Mouse (Mus musculus): Measurements from ENCODE around the gene Dnah9. TPM values are rescaled to one million over a fixed set of nuclear protein-coding genes. Genes with fewer than 3 reads are reported as not detected.

The Dnah9 gene
- polyA plus RNA-seq, 1 experiment from 2014 or later, result 0.12 TPM

- Histone ChIP-seq H3K4me1 (no peaks in the 10 kb centered on the region), H3K4me3 (no peak overlapping the region), H3K4me2 (no peak overlapping the region), H3K9me3 (no peaks in the 10 kb centered on the region), H3K27ac (replicated peaks) (no peak overlapping the region), H3K36me3 (no peaks in the 10 kb centered on the region), H3K9ac (no peak overlapping the region), H3K27me3 (replicated peaks) (no peaks in the 10 kb centered on the region)
- 41% methylated on average over 10 of the region's 10 CpGs for WGBS
- no peak for ATAC-seq (ENCODE audit: extremely low read depth, insufficient number of reproducible peaks, low FRiP score, low TSS enrichment)
These were observed 249.7 kb downstream of the Dnah9 start for GRCm38 (mm10) chr11:65918480-65919236.

- Histone ChIP-seq H3K4me3 (no peak overlapping the region), H3K36me3 (no peaks in the 10 kb centered on the region), H3K4me1 (no peaks in the 10 kb centered on the region), H3K9me3 (no peaks in the 10 kb centered on the region), H3K27me3 (replicated peaks) (no peaks in the 10 kb centered on the region), H3K4me2 (no peak overlapping the region), H3K9ac (no peak overlapping the region), H3K27ac (replicated peaks) (no peak overlapping the region)
- WGBS, result 53% methylated on average over 4 of the region's 4 CpGs
- no peak for ATAC-seq (ENCODE audit: extremely low read depth, insufficient number of reproducible peaks, low FRiP score, low TSS enrichment)
These were observed 259.2 kb downstream of the Dnah9 start for GRCm38 (mm10) chr11:65909195-65909594.

DNA sequence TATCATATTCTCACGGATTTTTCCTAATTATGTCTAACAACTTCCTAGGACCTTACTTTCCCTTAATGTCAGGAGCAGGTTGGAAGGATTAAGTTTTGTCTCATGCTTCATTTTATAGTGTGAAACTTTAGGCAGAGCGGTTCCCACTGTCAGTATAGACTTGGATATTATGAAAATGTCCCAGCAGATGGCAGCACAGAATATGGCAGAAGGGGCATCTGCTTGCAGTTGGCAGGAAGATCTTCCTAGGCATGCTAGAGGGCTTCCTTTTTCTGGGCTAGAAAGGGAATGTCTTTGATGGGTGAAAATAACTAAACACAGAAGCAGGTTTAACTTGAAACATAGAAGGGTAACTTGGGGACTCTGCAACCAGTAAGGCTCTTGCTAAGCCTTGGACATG lies 262.9 kb downstream of the Dnah9 start:
- 61% methylated on average over 2 of the region's 2 CpGs for WGBS
- ATAC-seq (ENCODE audit: extremely low read depth, insufficient number of reproducible peaks, low FRiP score, low TSS enrichment), result no peak
- no peak overlapping the region for H3K9ac ChIP-seq
- no peak overlapping the region for H3K4me3 ChIP-seq
- H3K4me2 ChIP-seq, result no peak overlapping the region
- no peaks in the 10 kb centered on the region for H3K4me1 ChIP-seq
- no peaks in the 10 kb centered on the region for H3K27me3 ChIP-seq (replicated peaks)
- H3K9me3 ChIP-seq, result no peaks in the 10 kb centered on the region
- no peaks in the 10 kb centered on the region for H3K36me3 ChIP-seq
- H3K27ac ChIP-seq (replicated peaks), result no peak overlapping the region

DNA sequence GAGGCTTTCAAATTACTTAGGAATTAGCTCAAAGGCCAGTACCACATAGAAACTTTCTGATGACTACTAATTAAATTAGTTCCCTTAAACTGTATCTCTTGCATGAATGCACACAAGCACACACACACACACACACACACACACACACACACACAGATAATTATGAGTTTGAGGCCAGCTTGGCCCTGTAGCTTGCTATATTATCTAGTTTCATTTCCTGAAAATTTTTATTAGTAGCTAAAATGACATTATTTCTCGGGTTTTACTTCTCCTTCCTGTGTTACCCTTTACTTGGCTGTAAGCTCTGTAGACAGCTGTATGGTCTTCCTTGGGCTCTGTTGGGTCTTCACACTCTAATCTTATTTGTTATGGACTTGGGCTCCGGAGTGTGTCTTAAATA lies 264.4 kb downstream of the Dnah9 start:
- ATAC-seq (ENCODE audit: extremely low read depth, insufficient number of reproducible peaks, low FRiP score, low TSS enrichment), result no peak
- H3K4me2 ChIP-seq, result no peak overlapping the region
- H3K4me3 ChIP-seq, result no peak overlapping the region
- no peak overlapping the region for H3K9ac ChIP-seq
- WGBS, result 58% methylated on average over 2 of the region's 2 CpGs
- no peaks in the 10 kb centered on the region for H3K9me3 ChIP-seq
- H3K4me1 ChIP-seq, result no peaks in the 10 kb centered on the region
- H3K27me3 ChIP-seq (replicated peaks), result no peaks in the 10 kb centered on the region
- H3K36me3 ChIP-seq, result no peaks in the 10 kb centered on the region
- H3K27ac ChIP-seq (replicated peaks), result no peak overlapping the region

DNA sequence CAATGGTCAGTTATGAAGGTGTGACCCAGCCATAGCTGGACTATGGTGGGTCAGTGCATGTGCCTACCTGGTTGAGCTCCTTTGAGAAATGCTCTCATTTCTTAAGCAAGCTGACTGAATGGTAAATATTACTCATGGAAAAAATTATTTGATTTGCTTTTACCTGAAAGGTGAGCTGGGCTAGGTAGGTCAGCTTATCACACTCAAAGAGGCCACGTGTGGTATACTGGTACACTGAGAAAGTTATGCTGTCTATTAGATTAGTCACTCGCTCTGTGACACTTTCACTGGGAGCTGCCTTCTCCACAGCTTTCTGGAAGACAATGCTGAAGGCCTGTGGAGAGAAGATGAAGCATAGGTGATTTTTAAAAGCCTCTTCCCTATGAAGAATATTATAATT lies 286.9 kb downstream of the Dnah9 start:
- no peak overlapping the region for H3K4me2 ChIP-seq
- H3K27me3 ChIP-seq (replicated peaks), result no peaks in the 10 kb centered on the region
- H3K27ac ChIP-seq (replicated peaks), result no peak overlapping the region
- no peaks in the 10 kb centered on the region for H3K9me3 ChIP-seq
- H3K4me1 ChIP-seq, result no peaks in the 10 kb centered on the region
- no peaks in the 10 kb centered on the region for H3K36me3 ChIP-seq
- ATAC-seq (ENCODE audit: extremely low read depth, insufficient number of reproducible peaks, low FRiP score, low TSS enrichment), result no peak
- no peak overlapping the region for H3K4me3 ChIP-seq
- no peak overlapping the region for H3K9ac ChIP-seq
- WGBS, result 69% methylated on average over 2 of the region's 2 CpGs

GRCm38 (mm10) chr11:65877146-65877775 lies 291.1 kb downstream of the Dnah9 start:
- 60% methylated on average over 1 of the region's 1 CpGs for WGBS

DNA sequence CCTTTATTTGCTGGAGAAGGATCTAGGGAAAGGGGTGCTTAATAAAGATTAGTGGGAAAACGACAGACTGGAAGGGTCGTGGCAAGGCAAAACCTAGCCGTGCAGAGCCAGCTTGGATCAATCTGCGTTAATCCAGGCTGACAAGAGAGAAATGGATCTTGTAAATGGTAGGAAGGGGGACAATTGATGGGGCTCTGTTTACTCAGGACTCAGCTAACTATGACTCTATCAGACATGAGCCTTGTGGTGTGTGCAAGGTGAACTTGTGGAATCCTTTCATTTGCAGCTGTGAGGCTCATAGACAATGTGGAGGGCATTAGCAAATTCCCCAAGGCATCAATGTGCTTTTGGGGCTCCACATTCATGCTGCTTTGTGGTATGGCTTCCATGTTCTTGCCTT lies 306.9 kb downstream of the Dnah9 start:
- no peak overlapping the region for H3K27ac ChIP-seq (replicated peaks)
- H3K4me1 ChIP-seq, result no peaks in the 10 kb centered on the region
- 68% methylated on average over 4 of the region's 4 CpGs for WGBS

More at GRCm38 (mm10) chr11:65877146-65877775, 291.1 kb downstream of the Dnah9 start:
- Histone ChIP-seq H3K27me3 (replicated peaks) (no peaks in the 10 kb centered on the region), H3K36me3 (no peaks in the 10 kb centered on the region), H3K9ac (no peak overlapping the region), H3K4me1 (no peaks in the 10 kb centered on the region), H3K9me3 (no peaks in the 10 kb centered on the region), H3K4me3 (no peak overlapping the region), H3K4me2 (no peak overlapping the region), H3K27ac (replicated peaks) (no peak overlapping the region)
- ATAC-seq (ENCODE audit: extremely low read depth, insufficient number of reproducible peaks, low FRiP score, low TSS enrichment), result no peak

DNA sequence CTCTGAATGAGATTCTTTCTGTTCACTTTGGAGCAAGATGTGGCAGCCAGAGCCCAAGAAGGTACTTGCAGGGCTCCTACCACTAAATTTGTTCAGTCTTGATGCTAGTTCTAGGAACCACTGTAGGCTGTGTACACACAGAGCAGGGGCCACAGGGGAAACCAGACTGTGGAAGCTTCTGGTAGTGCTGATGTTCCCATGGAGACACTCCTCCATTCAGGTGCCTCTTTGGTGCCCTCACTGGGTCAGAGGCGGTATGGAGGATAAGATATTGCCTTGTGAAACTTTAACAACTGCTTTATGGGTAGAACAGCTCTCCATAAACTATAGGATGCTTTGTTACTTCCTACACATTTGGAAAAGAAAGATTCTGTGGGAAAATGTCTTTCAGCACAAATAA lies 316.3 kb downstream of the Dnah9 start:
- Histone ChIP-seq H3K4me1 (no peaks in the 10 kb centered on the region), H3K4me2 (no peak overlapping the region), H3K9ac (no peak overlapping the region), H3K4me3 (no peak overlapping the region), H3K27ac (replicated peaks) (no peak overlapping the region), H3K9me3 (no peaks in the 10 kb centered on the region), H3K36me3 (no peaks in the 10 kb centered on the region), H3K27me3 (replicated peaks) (0 out of 2 replicates have a peak, but pooled peaks cover 2% of the 10 kb centered on the region)
- 11% methylated on average over 1 of the region's 1 CpGs for WGBS
- ATAC-seq (ENCODE audit: extremely low read depth, insufficient number of reproducible peaks, low FRiP score, low TSS enrichment), result no peak

More for the DNA sequence above, 306.9 kb downstream of the Dnah9 start:
- Histone ChIP-seq H3K27me3 (replicated peaks) (0 out of 2 replicates have a peak, but pooled peaks cover 2% of the 10 kb centered on the region), H3K4me2 (no peak overlapping the region), H3K9me3 (no peaks in the 10 kb centered on the region), H3K9ac (no peak overlapping the region), H3K4me3 (no peak overlapping the region), H3K36me3 (no peaks in the 10 kb centered on the region)
- no peak for ATAC-seq (ENCODE audit: extremely low read depth, insufficient number of reproducible peaks, low FRiP score, low TSS enrichment)

GRCm38 (mm10) chr11:65846446-65846845 lies 321.9 kb downstream of the Dnah9 start:
- H3K27me3 ChIP-seq (replicated peaks), result no peaks in the 10 kb centered on the region
- no peak overlapping the region for H3K4me2 ChIP-seq
- H3K9ac ChIP-seq, result no peak overlapping the region
- H3K36me3 ChIP-seq, result no peaks in the 10 kb centered on the region
- no peak overlapping the region for H3K4me3 ChIP-seq
- H3K9me3 ChIP-seq, result no peaks in the 10 kb centered on the region
- 44% methylated on average over 5 of the region's 5 CpGs for WGBS
- no peaks in the 10 kb centered on the region for H3K4me1 ChIP-seq
- no peak for ATAC-seq (ENCODE audit: extremely low read depth, insufficient number of reproducible peaks, low FRiP score, low TSS enrichment)
- no peak overlapping the region for H3K27ac ChIP-seq (replicated peaks)

- Histone ChIP-seq H3K27me3 (replicated peaks) (no peaks in the 10 kb centered on the region), H3K9me3 (no peaks in the 10 kb centered on the region), H3K36me3 (0 out of 2 replicates have a peak, but pooled peaks cover 3% of the 10 kb centered on the region), H3K4me1 (peaks cover 11% of the 10 kb centered on the region), H3K4me3 (no peak overlapping the region), H3K9ac (no peak overlapping the region), H3K27ac (replicated peaks) (no peak overlapping the region), H3K4me2 (no peak overlapping the region)
- ATAC-seq (ENCODE audit: extremely low read depth, insufficient number of reproducible peaks, low FRiP score, low TSS enrichment), result no peak
- 45% methylated on average over 8 of the region's 8 CpGs for WGBS
These were observed 329.4 kb downstream of the Dnah9 start for GRCm38 (mm10) chr11:65838999-65839398.

GRCm38 (mm10) chr11:65824556-65824955 lies 343.8 kb downstream of the Dnah9 start:
- Histone ChIP-seq H3K4me2 (no peak overlapping the region), H3K36me3 (peaks cover 78% of the 10 kb centered on the region), H3K27me3 (replicated peaks) (no peaks in the 10 kb centered on the region), H3K4me3 (no peak overlapping the region), H3K27ac (replicated peaks) (no peak overlapping the region), H3K9ac (no peak overlapping the region), H3K4me1 (peaks cover 4% of the 10 kb centered on the region; the same call in 1 of the 2 replicates), H3K9me3 (no peaks in the 10 kb centered on the region)
- no peak for ATAC-seq (ENCODE audit: extremely low read depth, insufficient number of reproducible peaks, low FRiP score, low TSS enrichment)
- 79% methylated on average over 3 of the region's 3 CpGs for WGBS

DNA sequence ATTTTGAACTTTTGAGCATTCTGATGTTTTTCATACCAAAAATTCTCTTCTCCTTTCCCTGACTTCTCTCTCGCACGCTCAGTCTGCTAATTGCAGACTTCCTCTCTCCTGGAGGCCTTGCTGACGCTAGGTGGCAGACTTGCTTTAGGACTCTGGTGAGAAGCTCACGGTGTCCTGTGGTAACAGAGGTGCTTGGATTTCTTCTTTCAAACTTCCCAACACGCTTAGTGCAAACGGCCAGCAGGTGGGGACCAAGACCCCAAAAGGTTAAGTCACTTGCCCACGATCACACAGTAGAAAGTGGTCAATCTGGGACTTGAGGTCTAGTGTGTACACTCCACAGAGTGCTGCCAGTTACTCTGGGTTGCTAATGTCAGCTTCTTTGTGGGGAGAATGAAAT lies 347.5 kb downstream of the Dnah9 start:
- Histone ChIP-seq H3K4me2 (no peak overlapping the region), H3K9me3 (no peaks in the 10 kb centered on the region), H3K27me3 (replicated peaks) (no peaks in the 10 kb centered on the region), H3K4me1 (peaks cover 6% of the 10 kb centered on the region), H3K9ac (no peak overlapping the region), H3K4me3 (no peak overlapping the region), H3K36me3 (peaks cover 76% of the 10 kb centered on the region), H3K27ac (replicated peaks) (no peak overlapping the region)
- WGBS, result 10% methylated on average over 7 of the region's 7 CpGs
- ATAC-seq (ENCODE audit: extremely low read depth, insufficient number of reproducible peaks, low FRiP score, low TSS enrichment), result no peak

Data from heart, embryonic 13.5 days (tissue).